Mouse (Mus musculus) midbrain, embryonic 16.5 days (tissue): Measurements from ENCODE around the gene P2ry6. TPM values are rescaled to one million over a fixed set of nuclear protein-coding genes. Genes with fewer than 3 reads are reported as not detected.

Source experiments
- ATAC-seq: fragments of 200-750 bp; cut with Nextera tagmentation; 2 replicates; pipeline ENCODE4 v1.8.0; 2017; ENCODE audit warnings: moderate TSS enrichment
- H3K27ac ChIP-seq: fragments of 300-500 bp; sonication (generic); 2 replicates; pipeline ENCODE4 v1.5.1; 2014; ENCODE audit warnings: mild to moderate bottlenecking, low read length, mixed read lengths
- H3K27me3 ChIP-seq: fragments of 300-500 bp; sonication (generic); 2 replicates; pipeline ENCODE4 v1.6.1; 2014; ENCODE audit warnings: low read depth, low read length, mixed read lengths; ENCODE audit not compliant: control insufficient read depth, insufficient read depth
- H3K36me3 ChIP-seq: fragments of 300-500 bp; sonication (generic); 2 replicates; pipeline ENCODE4 v1.6.1; 2014; ENCODE audit warnings: mild to moderate bottlenecking, low read length, moderate library complexity, mixed read lengths; ENCODE audit not compliant: control insufficient read depth, insufficient read depth
- H3K4me1 ChIP-seq: fragments of 300-500 bp; sonication (generic); 2 replicates; pipeline ENCODE4 v1.6.1; 2014; ENCODE audit warnings: mild to moderate bottlenecking, low read length, mixed read lengths; ENCODE audit not compliant: control insufficient read depth, insufficient read depth
- H3K4me2 ChIP-seq: fragments of 300-500 bp; sonication (generic); 2 replicates; pipeline ENCODE4 v1.6.1; 2014; ENCODE audit warnings: mild to moderate bottlenecking, low read length, mixed read lengths
- H3K4me3 ChIP-seq: fragments of 300-500 bp; sonication (generic); 2 replicates; pipeline ENCODE4 v1.5.1; 2014; ENCODE audit warnings: low read depth, mild to moderate bottlenecking, low read length, moderate library complexity, mixed read lengths
- H3K9ac ChIP-seq: fragments of 300-500 bp; sonication (generic); 2 replicates; pipeline ENCODE4 v1.6.1; 2014; ENCODE audit warnings: low read depth, low read length, mixed read lengths
- H3K9me3 ChIP-seq: fragments of 300-500 bp; sonication (generic); replicated peaks from 2 replicates; pipeline ENCODE4 v1.6.1; 2014; ENCODE audit warnings: mild to moderate bottlenecking, low read length, mixed read lengths; ENCODE audit not compliant: control insufficient read depth, poor library complexity, severe bottlenecking
- WGBS: fragments of 180-500 bp; shearing (Covaris S2); extraction: QIAGEN DNeasy Blood & Tissue Kit; methylation state at CpG from one replicate; pipeline ENCODE4 v1.1.7; 2014; 5-methylcytosine and 5-hydroxymethylcytosine counted together
- polyA plus RNA-seq: library from polyadenylated mRNA; unstranded; fragments of >200 nt; fragmentation: Nextera tagmentation; extraction: Ambion mirVana; gene quantifications from 2 replicates; pipeline ENCODE4 v1.2.1, GENCODE M21; 2015

P2ry6 gene
- polyA plus RNA-seq, 1 experiment from 2014 or later, result 3.0 TPM

DNA sequence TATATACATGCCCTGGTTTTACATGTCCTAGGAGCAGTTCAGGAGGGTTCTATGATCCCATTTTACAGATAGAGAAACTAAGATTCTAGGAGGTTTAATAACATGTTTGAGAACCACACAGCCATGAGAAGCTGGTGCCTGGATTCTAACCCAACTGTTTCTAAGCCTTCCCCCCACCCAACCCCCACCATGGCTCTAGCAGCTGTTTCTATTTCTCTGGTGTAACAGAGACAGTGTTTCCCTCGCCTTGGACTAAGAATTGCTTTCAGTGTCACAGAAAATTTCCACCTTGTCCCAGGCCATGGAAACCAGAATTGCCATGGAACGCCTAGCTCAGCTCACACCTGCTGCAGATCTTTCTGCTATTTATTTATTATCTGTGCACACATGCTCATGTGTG, 14.0 kb downstream of the P2ry6 start:
- no peaks in the 10 kb centered on the region for H3K4me1 ChIP-seq
- no peak overlapping the region for H3K4me2 ChIP-seq
- no peak overlapping the region for H3K27ac ChIP-seq
- ATAC-seq, result no peak
- no peaks in the 10 kb centered on the region for H3K27me3 ChIP-seq
- no peaks in the 10 kb centered on the region for H3K9me3 ChIP-seq
- H3K36me3 ChIP-seq, result no peaks in the 10 kb centered on the region
- H3K4me3 ChIP-seq, result no peak overlapping the region
- H3K9ac ChIP-seq, result no peak overlapping the region
- WGBS, result 80% methylated on average over 2 of the region's 2 CpGs

DNA sequence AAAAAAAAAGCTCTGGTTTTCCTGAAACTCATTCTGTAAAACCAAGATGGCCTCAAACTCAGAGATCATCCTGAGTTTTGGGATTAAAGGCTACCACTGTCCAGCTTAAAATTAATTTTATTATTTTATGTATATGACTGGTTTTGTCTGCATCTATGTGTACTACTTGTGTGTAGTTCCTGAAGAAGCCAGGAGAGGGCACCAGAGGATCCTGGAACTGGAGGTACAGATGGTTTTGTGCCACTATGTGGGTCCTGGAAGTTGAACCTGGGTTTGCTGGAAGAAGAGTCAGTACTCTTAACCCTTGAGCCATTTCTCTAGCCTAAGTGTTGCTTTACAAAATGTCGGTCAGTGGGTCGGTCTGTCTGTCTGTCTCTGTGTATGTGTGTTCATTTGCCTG, 16.0 kb downstream of the P2ry6 start:
- Histone ChIP-seq H3K4me3 (no peak overlapping the region), H3K9ac (no peak overlapping the region), H3K4me2 (no peak overlapping the region), H3K9me3 (no peaks in the 10 kb centered on the region), H3K27me3 (no peaks in the 10 kb centered on the region), H3K4me1 (no peaks in the 10 kb centered on the region), H3K36me3 (no peaks in the 10 kb centered on the region), H3K27ac (no peak overlapping the region)
- no peak for ATAC-seq
- 85% methylated on average over 2 of the region's 2 CpGs for WGBS

DNA sequence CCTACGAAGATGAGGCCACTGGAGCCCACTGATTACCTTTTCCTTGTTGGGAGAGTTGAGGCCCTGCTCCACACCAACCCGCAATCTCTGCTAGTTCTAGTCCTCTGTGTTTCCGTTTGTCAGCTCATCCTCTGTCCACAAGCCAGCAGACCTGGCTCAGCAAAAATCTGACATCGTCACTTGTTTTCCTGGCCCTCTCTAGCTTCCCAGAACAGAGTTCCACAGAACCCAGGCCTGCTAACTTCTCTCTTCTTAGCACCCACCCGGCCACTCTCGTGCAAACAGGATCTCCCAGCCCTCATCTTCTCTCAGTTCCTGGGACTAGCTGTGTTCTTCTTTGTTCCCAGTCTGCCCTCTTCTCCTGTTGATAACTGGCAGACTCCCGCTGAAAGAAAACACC, 21.8 kb downstream of the P2ry6 start:
- H3K27me3 ChIP-seq, result no peaks in the 10 kb centered on the region
- no peaks in the 10 kb centered on the region for H3K9me3 ChIP-seq
- H3K9ac ChIP-seq, result no peak overlapping the region
- H3K27ac ChIP-seq, result no peak overlapping the region
- no peaks in the 10 kb centered on the region for H3K36me3 ChIP-seq
- H3K4me3 ChIP-seq, result no peak overlapping the region
- WGBS, result 89% methylated on average over 7 of the region's 7 CpGs
- H3K4me1 ChIP-seq, result no peaks in the 10 kb centered on the region
- no peak overlapping the region for H3K4me2 ChIP-seq
- no peak for ATAC-seq

GRCm38 (mm10) chr7:100951903-100952302, 22.5 kb downstream of the P2ry6 start:
- no peak for ATAC-seq
- Histone ChIP-seq H3K9me3 (no peaks in the 10 kb centered on the region), H3K36me3 (no peaks in the 10 kb centered on the region), H3K27ac (no peak overlapping the region), H3K4me3 (no peak overlapping the region), H3K4me1 (no peaks in the 10 kb centered on the region), H3K9ac (no peak overlapping the region), H3K4me2 (no peak overlapping the region), H3K27me3 (no peaks in the 10 kb centered on the region)
- WGBS, result 62% methylated on average over 2 of the region's 2 CpGs

- no peaks in the 10 kb centered on the region for H3K4me1 ChIP-seq
- H3K4me3 ChIP-seq, result no peak overlapping the region
- H3K36me3 ChIP-seq, result no peaks in the 10 kb centered on the region
- H3K27me3 ChIP-seq, result no peaks in the 10 kb centered on the region
- H3K27ac ChIP-seq, result no peak overlapping the region
- no peak overlapping the region for H3K4me2 ChIP-seq
- H3K9ac ChIP-seq, result no peak overlapping the region
- H3K9me3 ChIP-seq, result no peaks in the 10 kb centered on the region
- ATAC-seq, result no peak
- 64% methylated on average over 12 of the region's 12 CpGs for WGBS
Observed at GRCm38 (mm10) chr7:100950481-100951010, 23.9 kb downstream of the P2ry6 start.

DNA sequence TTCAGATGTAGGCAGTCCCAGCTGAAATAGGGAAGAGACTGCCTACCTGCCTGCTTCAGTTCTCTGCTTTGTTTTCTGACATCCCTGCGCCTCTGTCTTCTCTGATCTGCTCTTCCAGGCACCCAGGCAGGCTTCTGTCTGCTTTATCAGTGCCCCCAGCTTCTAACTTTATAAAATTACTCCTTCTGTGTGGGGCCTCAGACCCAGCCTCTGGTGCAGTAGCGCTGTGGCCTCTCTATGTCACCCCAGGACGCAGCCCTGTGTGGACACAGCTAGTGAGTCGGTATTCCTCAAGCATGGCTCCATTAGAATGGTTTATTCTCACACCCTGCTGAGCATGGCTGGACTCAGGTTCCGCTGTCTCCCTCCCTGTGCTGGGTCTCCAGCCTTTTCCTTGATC, 24.4 kb downstream of the P2ry6 start:
- ATAC-seq, result no peak
- 60% methylated on average over 5 of the region's 5 CpGs for WGBS
- no peak overlapping the region for H3K27ac ChIP-seq

DNA sequence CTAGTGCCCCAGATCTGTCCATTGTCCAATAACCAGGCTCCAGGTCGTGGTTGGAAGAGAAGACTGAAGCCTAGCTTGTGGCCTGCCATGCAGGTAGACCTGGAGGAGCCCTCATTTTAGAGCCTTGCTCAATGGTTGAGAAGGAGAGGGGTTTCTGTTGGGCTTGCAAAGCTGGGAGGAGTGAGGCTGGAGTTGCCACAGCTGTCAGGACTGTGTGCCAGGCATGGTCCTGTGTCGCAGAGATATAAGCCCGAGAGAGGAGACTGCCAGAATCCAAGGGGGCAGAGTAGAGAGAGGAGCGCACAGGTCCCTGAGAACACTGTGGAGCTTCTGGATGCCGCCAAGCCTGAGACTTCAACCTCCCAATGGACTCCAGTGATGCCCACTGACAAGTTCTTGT, 29.7 kb downstream of the P2ry6 start:
- Histone ChIP-seq H3K4me2 (no peak overlapping the region), H3K27ac (no peak overlapping the region), H3K9me3 (no peaks in the 10 kb centered on the region), H3K4me1 (no peaks in the 10 kb centered on the region; the same call in 1 of the 2 replicates), H3K27me3 (no peaks in the 10 kb centered on the region), H3K36me3 (no peaks in the 10 kb centered on the region), H3K4me3 (no peak overlapping the region), H3K9ac (no peak overlapping the region)
- no peak for ATAC-seq
- 84% methylated on average over 5 of the region's 5 CpGs for WGBS

More for the DNA sequence above, 24.4 kb downstream of the P2ry6 start:
- Histone ChIP-seq H3K4me2 (no peak overlapping the region), H3K9me3 (no peaks in the 10 kb centered on the region), H3K9ac (no peak overlapping the region), H3K4me1 (no peaks in the 10 kb centered on the region), H3K36me3 (no peaks in the 10 kb centered on the region), H3K27me3 (no peaks in the 10 kb centered on the region), H3K4me3 (no peak overlapping the region)

GRCm38 (mm10) chr7:100944306-100944705, 30.1 kb downstream of the P2ry6 start:
- 64% methylated on average over 2 of the region's 2 CpGs for WGBS
- Histone ChIP-seq H3K4me2 (no peak overlapping the region), H3K4me1 (no peaks in the 10 kb centered on the region; the same call in 1 of the 2 replicates), H3K9me3 (no peaks in the 10 kb centered on the region), H3K4me3 (no peak overlapping the region), H3K9ac (no peak overlapping the region), H3K36me3 (no peaks in the 10 kb centered on the region), H3K27me3 (no peaks in the 10 kb centered on the region), H3K27ac (no peak overlapping the region)
- no peak for ATAC-seq

DNA sequence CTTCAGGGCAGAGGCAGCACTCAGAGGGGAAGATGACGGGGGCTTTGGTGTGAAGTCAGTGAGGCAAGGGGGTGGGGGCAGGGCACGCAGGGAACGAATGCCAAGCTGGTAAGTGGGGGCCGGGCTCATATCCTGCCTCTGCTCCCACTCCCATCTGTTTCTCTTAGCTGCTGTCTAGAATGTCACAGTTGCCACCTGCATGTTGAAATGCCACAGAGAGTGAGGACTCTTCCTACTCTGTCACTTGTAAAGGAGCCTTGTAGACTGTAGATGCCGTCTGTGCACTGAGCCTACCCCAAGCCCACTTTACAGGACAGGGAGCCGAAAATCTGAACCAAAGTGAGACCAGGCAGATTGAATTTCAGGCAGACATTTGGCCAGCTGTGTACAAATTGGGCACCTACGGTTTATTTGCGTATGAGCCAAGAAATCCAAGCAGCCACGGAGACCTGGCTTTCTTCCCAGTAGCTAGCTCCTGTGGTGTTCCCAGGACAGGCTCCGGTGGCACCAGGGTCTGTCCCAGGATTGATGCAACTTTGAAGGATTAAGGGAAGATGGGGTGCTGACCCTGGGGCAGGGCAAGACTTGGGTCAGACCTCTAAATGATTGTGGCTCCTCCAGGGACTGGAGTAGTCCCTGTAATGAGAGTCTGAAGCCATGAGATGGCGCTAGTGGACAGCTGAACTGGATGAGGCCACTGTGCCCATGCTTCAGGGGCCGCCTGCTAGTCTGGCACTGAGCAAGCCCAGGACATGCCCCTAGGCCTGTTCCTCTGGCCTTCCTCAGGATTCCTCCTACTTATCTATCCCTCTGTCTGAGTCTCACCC, 31.4 kb downstream of the P2ry6 start:
- Histone ChIP-seq H3K27me3 (no peaks in the 10 kb centered on the region), H3K9me3 (no peaks in the 10 kb centered on the region), H3K27ac (no peak overlapping the region), H3K4me2 (no peak overlapping the region), H3K4me1 (no peaks in the 10 kb centered on the region; the same call in 1 of the 2 replicates), H3K9ac (no peak overlapping the region), H3K4me3 (no peak overlapping the region), H3K36me3 (no peaks in the 10 kb centered on the region)
- ATAC-seq, result no peak
- 48% methylated on average over 12 of the region's 12 CpGs for WGBS
